Comparison of ENCODE assay signal across 12 mouse cellular contexts in the genomic region with DNA sequence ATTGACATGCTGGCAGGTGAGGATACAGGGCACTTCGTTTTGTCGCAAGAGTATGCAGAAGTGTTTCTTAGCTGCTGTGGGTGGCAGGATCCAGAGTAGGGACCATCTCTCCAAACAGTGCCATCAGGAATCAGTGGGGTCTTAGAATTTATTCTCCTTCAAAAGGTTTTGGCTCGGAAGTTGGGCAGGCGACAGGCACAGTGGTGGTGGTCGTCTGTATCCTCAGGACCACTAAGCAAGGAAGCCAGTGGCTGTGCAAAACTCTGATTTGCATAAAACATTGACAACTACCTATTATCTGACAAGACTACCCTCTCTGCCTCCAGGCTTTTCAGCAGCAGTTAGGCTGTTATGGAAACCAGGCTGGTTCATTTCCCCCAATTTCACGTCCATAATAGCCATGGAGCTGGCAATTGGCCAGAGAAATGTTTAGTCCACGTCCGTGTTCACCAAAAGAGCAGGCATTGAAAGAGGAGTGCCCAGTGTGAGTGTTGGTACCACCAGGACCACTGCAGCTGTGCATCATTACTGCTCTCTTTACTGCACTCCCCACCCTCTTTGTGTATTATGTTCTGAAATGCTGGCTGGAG.
DNase-seq lines count a peak whose midpoint lies in the region; ATAC-seq lines count a peak whose summit lies in the region.
"Had no signal": no experiment of that assay in that cellular context is flagged by ENCODE, and none has a peak within 500 bp of the region (broad histone marks: within the 10 kb centered on the region; RNA-seq: fewer than 3 reads in every experiment).

No protein-coding gene starts in this region.

- peak; percentile 45; the same call in 1 of the 2 replicates for ATAC-seq in neural tube, embryonic 11.5 days (ENCODE audit: insufficient read depth, low FRiP score, low TSS enrichment)
- peak; percentile 73 for ATAC-seq in midbrain, embryonic 14.5 days (ENCODE audit: low FRiP score, low TSS enrichment)

- H3K27me3 ChIP-seq in neural tube, embryonic 11.5 days (ENCODE audit: control insufficient read depth, insufficient read depth, low read length) = no peaks in the 10 kb centered on the region
- H3K27me3 ChIP-seq in hindbrain, embryonic 10.5 days (ENCODE audit: insufficient read depth, poor library complexity, severe bottlenecking) = peaks cover 6% of the 10 kb centered on the region; the same call in 1 of the 2 replicates
- no peaks in the 10 kb centered on the region for H3K27me3 ChIP-seq in midbrain, embryonic 14.5 days (ENCODE audit: control insufficient read depth, insufficient read depth, low read length)

- DNase-seq in neural tube, embryonic 11.5 days (ENCODE audit: low spot score) = peak; percentile 40
- no peak for DNase-seq in neural tube, embryonic 10.5 days (ENCODE audit: extremely low spot score, low spot score)
- DNase-seq in hindbrain, embryonic 10.5 days (ENCODE audit: low spot score) = no peak
- peak; percentile 82 for DNase-seq in midbrain, embryonic 14.5 days
- no peak for DNase-seq in adrenal gland, postnatal 14 days
- no peak for DNase-seq in kidney, adult 9 months
- DNase-seq in adrenal gland, postnatal 36 days = no peak
- DNase-seq: kidney, adult 18-20 months; lung, adult 2 months; thymus, adult 18-20 months had no signal

- H3K4me3 ChIP-seq in neural tube, embryonic 11.5 days (ENCODE audit: low read depth, low read length) = no peak overlapping the region
- no peak overlapping the region for H3K4me3 ChIP-seq in hindbrain, embryonic 10.5 days
- H3K4me3 ChIP-seq in midbrain, embryonic 14.5 days (replicated peaks; ENCODE audit: low read depth, low read length) = no peak overlapping the region
- H3K4me3 ChIP-seq: layer of hippocampus, adult 2 months; limb, embryonic 12.5 days had no signal

- no peak overlapping the region for H3K9ac ChIP-seq in neural tube, embryonic 11.5 days (ENCODE audit: low read length)
- H3K9ac ChIP-seq in midbrain, embryonic 14.5 days (replicated peaks; ENCODE audit: low read length) = no peak overlapping the region
- H3K9ac ChIP-seq: limb, embryonic 12.5 days had no signal

- H3K4me2 ChIP-seq in neural tube, embryonic 11.5 days (ENCODE audit: low read depth) = no peak overlapping the region
- peak overlapping the region; percentile 40 for H3K4me2 ChIP-seq in midbrain, embryonic 14.5 days (ENCODE audit: low read length)
- H3K4me2 ChIP-seq: limb, embryonic 12.5 days had no signal

- H3K4me1 ChIP-seq in neural tube, embryonic 11.5 days (ENCODE audit: control insufficient read depth, insufficient read depth, low read length) = peaks cover 13% of the 10 kb centered on the region
- peaks cover 18% of the 10 kb centered on the region for H3K4me1 ChIP-seq in hindbrain, embryonic 10.5 days (replicated peaks)
- H3K4me1 ChIP-seq in midbrain, embryonic 14.5 days (ENCODE audit: control insufficient read depth, insufficient read depth, low read length) = peaks cover 29% of the 10 kb centered on the region

- H3K27ac ChIP-seq in neural tube, embryonic 11.5 days (ENCODE audit: low read depth, low read length) = 0 out of 2 replicates have a peak overlapping the region, but pooled peaks have one; percentile 42
- peak overlapping the region; percentile 0; the same call in 1 of the 2 replicates for H3K27ac ChIP-seq in hindbrain, embryonic 10.5 days
- H3K27ac ChIP-seq in midbrain, embryonic 14.5 days (replicated peaks; ENCODE audit: low read depth, low read length) = peak overlapping the region; percentile 75
- H3K27ac ChIP-seq: layer of hippocampus, adult 2 months; limb, embryonic 12.5 days had no signal

- H3K36me3 ChIP-seq in neural tube, embryonic 11.5 days (ENCODE audit: control insufficient read depth, insufficient read depth, low read length) = no peaks in the 10 kb centered on the region
- no peaks in the 10 kb centered on the region for H3K36me3 ChIP-seq in hindbrain, embryonic 10.5 days
- no peaks in the 10 kb centered on the region for H3K36me3 ChIP-seq in midbrain, embryonic 14.5 days (ENCODE audit: control insufficient read depth, insufficient read depth, low read length)
- H3K36me3 ChIP-seq: limb, embryonic 12.5 days had no signal

- WGBS in neural tube, embryonic 11.5 days = 18% methylated on average over 8 of the region's 8 CpGs
- WGBS in hindbrain, embryonic 10.5 days = 29% methylated on average over 8 of the region's 8 CpGs
- WGBS in midbrain, embryonic 14.5 days = 3% methylated on average over 8 of the region's 8 CpGs

- no peaks in the 10 kb centered on the region for H3K9me3 ChIP-seq in neural tube, embryonic 11.5 days (ENCODE audit: control insufficient read depth, low read length)
- no peaks in the 10 kb centered on the region for H3K9me3 ChIP-seq in hindbrain, embryonic 10.5 days
- no peaks in the 10 kb centered on the region for H3K9me3 ChIP-seq in midbrain, embryonic 14.5 days (ENCODE audit: control insufficient read depth, low read length)
- H3K9me3 ChIP-seq: limb, embryonic 12.5 days had no signal

Comparison
In these comparisons a context has a peak if more than half of its experiments do, and no peak if none do; other contexts are left out.
1. DNase-seq: peak in neural tube, embryonic 11.5 days (single experiment) and midbrain, embryonic 14.5 days (single experiment); none in neural tube, embryonic 10.5 days (single experiment), hindbrain, embryonic 10.5 days (single experiment), adrenal gland, postnatal 14 days (single experiment), kidney, adult 9 months (single experiment) and adrenal gland, postnatal 36 days (0 of 2).
2. H3K27ac ChIP-seq: peak in every context shown above with its lines; median percentile 75 in midbrain, embryonic 14.5 days; 42 in neural tube, embryonic 11.5 days; 0 in hindbrain, embryonic 10.5 days.